In the genomic region with DNA sequence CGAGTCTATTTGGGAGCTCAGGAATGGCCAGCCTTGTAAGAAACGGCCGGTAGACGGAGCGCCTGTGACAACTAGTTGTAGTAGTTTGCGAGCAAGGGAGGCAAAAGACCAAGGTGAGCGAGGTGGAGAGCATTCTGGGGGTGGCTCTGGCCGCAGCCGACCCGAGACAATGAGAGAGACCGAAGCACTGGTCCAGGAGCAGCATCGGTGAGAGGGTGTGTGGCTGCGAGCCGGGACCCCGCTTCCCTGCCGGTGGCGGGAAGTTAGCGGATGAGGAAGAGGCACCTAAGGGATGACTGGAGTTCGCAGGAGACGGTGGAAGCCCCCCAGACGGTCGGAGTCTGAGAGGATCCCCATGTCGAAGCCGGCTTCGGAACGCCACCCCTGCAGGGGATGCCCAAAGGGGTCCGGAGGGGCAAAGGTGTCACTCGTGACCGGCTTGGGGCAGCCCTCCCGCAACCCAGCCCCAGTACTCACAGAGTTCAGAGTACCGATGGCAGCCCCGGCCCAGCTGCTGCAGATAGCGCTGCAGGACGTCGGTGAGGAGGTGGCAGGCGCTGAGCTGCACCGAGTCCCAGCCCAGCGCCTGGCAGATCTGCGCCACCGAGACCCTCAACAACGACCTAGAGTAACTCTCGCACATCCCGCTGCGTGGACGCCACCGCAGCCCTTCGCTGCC, we compare ENCODE assay signal across 8 mouse cellular contexts. TPM values are rescaled to one million over a fixed set of nuclear protein-coding genes. Genes with fewer than 3 reads are reported as not detected.
DNase-seq lines count a peak whose midpoint lies in the region; ATAC-seq lines count a peak whose summit lies in the region.

No protein-coding gene starts in this region.

- no peaks in the 10 kb centered on the region for H3K36me3 ChIP-seq in embryonic facial prominence, embryonic 13.5 days
- H3K36me3 ChIP-seq in limb, embryonic 11.5 days (ENCODE audit: control insufficient read depth, insufficient read depth, low read length) = no peaks in the 10 kb centered on the region
- no peaks in the 10 kb centered on the region for H3K36me3 ChIP-seq in midbrain, embryonic 12.5 days

- H3K9me3 ChIP-seq in embryonic facial prominence, embryonic 13.5 days = no peaks in the 10 kb centered on the region
- H3K9me3 ChIP-seq in limb, embryonic 11.5 days (ENCODE audit: control insufficient read depth, low read length) = no peaks in the 10 kb centered on the region
- H3K9me3 ChIP-seq in midbrain, embryonic 12.5 days = no peaks in the 10 kb centered on the region

- under 1% methylated on average over 47 of the region's 47 CpGs for WGBS in embryonic facial prominence, embryonic 13.5 days
- WGBS in limb, embryonic 11.5 days = under 1% methylated on average over 47 of the region's 47 CpGs
- WGBS in midbrain, embryonic 12.5 days = under 1% methylated on average over 47 of the region's 47 CpGs

- H3K27me3 ChIP-seq in embryonic facial prominence, embryonic 13.5 days = no peaks in the 10 kb centered on the region
- H3K27me3 ChIP-seq in limb, embryonic 11.5 days (ENCODE audit: control insufficient read depth, insufficient read depth, low read length) = no peaks in the 10 kb centered on the region
- no peaks in the 10 kb centered on the region for H3K27me3 ChIP-seq in midbrain, embryonic 12.5 days

- peaks cover 13% of the 10 kb centered on the region for H3K4me1 ChIP-seq in embryonic facial prominence, embryonic 13.5 days
- peaks cover 5% of the 10 kb centered on the region; the same call in 1 of the 2 replicates for H3K4me1 ChIP-seq in limb, embryonic 11.5 days (ENCODE audit: control insufficient read depth, insufficient read depth, low read length)
- peaks cover 16% of the 10 kb centered on the region for H3K4me1 ChIP-seq in midbrain, embryonic 12.5 days

- DNase-seq in layer of hippocampus, postnatal 10 days (ENCODE audit: low spot score in 2 of 2) = peak; percentile 31 to 44
- no peak for DNase-seq in layer of hippocampus, adult 8-10 months (ENCODE audit: low spot score in 2 of 2)
- DNase-seq in adipocyte (ENCODE audit: low spot score) = peak; percentile 37
- DNase-seq in heart, postnatal 4 days = peak; percentile 31
- DNase-seq in limb, embryonic 11.5 days (ENCODE audit: low spot score) = peak; percentile 49
- peak; percentile 48 to 58 for DNase-seq in spleen, postnatal 10 days (ENCODE audit: low spot score in 2 of 2)

- H3K4me3 ChIP-seq in embryonic facial prominence, embryonic 13.5 days = peak overlapping the region; percentile 72
- H3K4me3 ChIP-seq in limb, embryonic 11.5 days (ENCODE audit: low read depth, low read length) = peak overlapping the region; percentile 97
- H3K4me3 ChIP-seq in midbrain, embryonic 12.5 days = peak overlapping the region; percentile 78

- H3K4me2 ChIP-seq in embryonic facial prominence, embryonic 13.5 days = peak overlapping the region; percentile 78
- H3K4me2 ChIP-seq in limb, embryonic 11.5 days (ENCODE audit: low read depth, severe bottlenecking) = peak overlapping the region; percentile 81
- peak overlapping the region; percentile 87 for H3K4me2 ChIP-seq in midbrain, embryonic 12.5 days (replicated peaks)

- H3K9ac ChIP-seq in embryonic facial prominence, embryonic 13.5 days = peak overlapping the region; percentile 88
- peak overlapping the region; percentile 80 for H3K9ac ChIP-seq in limb, embryonic 11.5 days (ENCODE audit: low read length)
- peak overlapping the region; percentile 81 for H3K9ac ChIP-seq in midbrain, embryonic 12.5 days (replicated peaks)

- peak; percentile 73 for ATAC-seq in embryonic facial prominence, embryonic 13.5 days (ENCODE audit: insufficient number of reproducible peaks, insufficient read depth, low FRiP score, low TSS enrichment, low read depth)
- ATAC-seq in limb, embryonic 11.5 days (ENCODE audit: insufficient number of reproducible peaks, low FRiP score, low TSS enrichment, low read depth) = peak; percentile 78
- peak; percentile 83 for ATAC-seq in midbrain, embryonic 12.5 days (ENCODE audit: low FRiP score, low read depth)

- H3K27ac ChIP-seq in embryonic facial prominence, embryonic 13.5 days = peak overlapping the region; percentile 66
- H3K27ac ChIP-seq in limb, embryonic 11.5 days (replicated peaks; ENCODE audit: low read depth, low read length) = no peak overlapping the region
- H3K27ac ChIP-seq in midbrain, embryonic 12.5 days (replicated peaks) = peak overlapping the region; percentile 44

RNA-seq across cellular contexts. Expression of a gene that starts 0.5 kb away (rescaled TPM):
- total RNA-seq in layer of hippocampus, postnatal 10 days (2021) = 10 to 100 TPM; 10.5 to 11.4 TPM
- 10 to 100 TPM; 13.1 to 16.2 (median 14.9) TPM for total RNA-seq in layer of hippocampus, adult 8-10 months (2022)
- 15.5 and 16.3 TPM in 2 replicates for polyA plus RNA-seq in embryonic facial prominence, embryonic 13.5 days (2015; fragmentation: Nextera tagmentation; extraction: Ambion mirVana)
- 1 to 10 TPM; 8.4 to 8.6 TPM for total RNA-seq in heart, postnatal 4 days (2021)
- 17.3 and 19.0 TPM in 2 replicates for polyA plus RNA-seq in limb, embryonic 11.5 days (2014; fragmentation: Nextera tagmentation; extraction: Ambion mirVana)
- polyA plus RNA-seq in midbrain, embryonic 12.5 days (2016; fragmentation: Nextera tagmentation; extraction: Ambion mirVana) = 17.8 and 18.1 TPM in 2 replicates

RNA-seq across cellular contexts. Expression of a gene that starts 32.4 kb away (rescaled TPM):
- 100 to 1,000 TPM; 281 to 321 TPM for total RNA-seq in layer of hippocampus, postnatal 10 days (2021)
- 100 to 1,000 TPM; 236 to 253 (median 249) TPM for total RNA-seq in layer of hippocampus, adult 8-10 months (2022)
- 501 and 563 TPM in 2 replicates for polyA plus RNA-seq in embryonic facial prominence, embryonic 13.5 days (2015; fragmentation: Nextera tagmentation; extraction: Ambion mirVana)
- 1,000 to 10,000 TPM; 1,094 to 1,159 TPM for total RNA-seq in heart, postnatal 4 days (2021)
- 562 and 607 TPM in 2 replicates for polyA plus RNA-seq in limb, embryonic 11.5 days (2014; fragmentation: Nextera tagmentation; extraction: Ambion mirVana)
- polyA plus RNA-seq in midbrain, embryonic 12.5 days (2016; fragmentation: Nextera tagmentation; extraction: Ambion mirVana) = 455 and 462 TPM in 2 replicates

RNA-seq across cellular contexts. Expression of a gene that starts 32.5 kb away (rescaled TPM):
- 10 to 100 TPM; 13.3 to 15.3 TPM for total RNA-seq in layer of hippocampus, postnatal 10 days (2021)
- total RNA-seq in layer of hippocampus, adult 8-10 months (2022) = 10 to 100 TPM; 11.4 to 14.1 (median 13.4) TPM
- polyA plus RNA-seq in embryonic facial prominence, embryonic 13.5 days (2015; fragmentation: Nextera tagmentation; extraction: Ambion mirVana) = 33.3 and 35.1 TPM in 2 replicates
- 10 to 100 TPM in 1 of 2 experiments, 1 to 10 TPM in 1; 9.9 to 12.7 TPM for total RNA-seq in heart, postnatal 4 days (2021)
- 36.5 and 39.9 TPM in 2 replicates for polyA plus RNA-seq in limb, embryonic 11.5 days (2014; fragmentation: Nextera tagmentation; extraction: Ambion mirVana)
- polyA plus RNA-seq in midbrain, embryonic 12.5 days (2016; fragmentation: Nextera tagmentation; extraction: Ambion mirVana) = 38.8 and 41.6 TPM in 2 replicates

Comparison
In these comparisons a context has a peak if more than half of its experiments do, and no peak if none do; other contexts are left out.
1. DNase-seq: peak in layer of hippocampus, postnatal 10 days (2 of 2), adipocyte (single experiment), heart, postnatal 4 days (single experiment), limb, embryonic 11.5 days (single experiment) and spleen, postnatal 10 days (2 of 2); none in layer of hippocampus, adult 8-10 months (0 of 2).
2. Peak in every context shown above with its lines, with median percentiles within 50 percentile points of each other: ATAC-seq, H3K4me2 ChIP-seq, H3K4me3 ChIP-seq and H3K9ac ChIP-seq.